Mouse (Mus musculus): Measurements from ENCODE around the gene Insl3. TPM values are rescaled to one million over a fixed set of nuclear protein-coding genes. Genes with fewer than 3 reads are reported as not detected.
A peak's percentile ranks its signal among the peaks of the same experiment; 100 is the strongest.

The Insl3 gene
- 1 to 10 TPM; 2.2 to 4.6 (median 2.5) TPM for total RNA-seq (2022)

DNA sequence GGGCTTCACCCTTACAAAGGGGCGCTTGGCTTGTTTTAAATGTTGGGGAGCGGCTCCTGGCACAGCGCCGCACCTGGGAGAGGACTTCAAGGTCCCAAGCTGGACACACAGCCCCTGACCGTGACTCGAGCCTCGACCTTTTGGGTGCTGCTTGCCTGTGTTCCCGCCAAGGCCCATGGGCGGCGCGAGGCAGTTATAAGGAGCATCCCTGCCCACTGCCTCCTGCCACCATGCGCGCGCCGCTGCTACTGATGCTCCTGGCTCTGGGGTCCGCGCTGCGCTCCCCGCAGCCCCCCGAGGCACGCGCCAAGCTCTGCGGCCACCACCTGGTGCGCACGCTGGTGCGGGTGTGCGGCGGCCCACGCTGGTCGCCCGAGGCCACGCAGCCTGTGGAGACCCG lies at the start of gene Insl3:
Gene Insl3 (plus strand): TSS at position 187 of the 400 bp plus-strand sequence.
- DNase-seq (ENCODE audit: low spot score): no peak

DNA sequence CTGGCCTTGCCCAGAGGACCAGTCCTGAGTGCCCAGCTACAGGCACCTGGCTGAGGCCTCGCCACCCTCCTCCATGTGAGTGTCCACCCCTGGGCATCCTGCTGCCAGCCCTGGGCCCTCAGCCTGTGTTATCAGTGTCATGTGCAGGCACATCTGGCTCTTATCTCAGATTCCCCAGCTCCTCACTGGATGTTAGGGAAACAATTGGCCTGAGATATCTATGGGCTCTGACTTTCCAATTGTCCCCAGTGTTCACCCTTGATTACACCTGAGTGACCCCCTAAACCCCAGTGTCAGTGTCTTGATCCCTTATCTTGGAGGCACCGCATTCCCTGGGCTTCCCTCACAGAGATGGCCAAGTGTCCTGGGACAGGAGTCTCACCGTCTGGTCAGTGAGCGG lies 49.7 kb upstream of the Insl3 start:
- DNase-seq (ENCODE audit: low spot score): no peak

DNA sequence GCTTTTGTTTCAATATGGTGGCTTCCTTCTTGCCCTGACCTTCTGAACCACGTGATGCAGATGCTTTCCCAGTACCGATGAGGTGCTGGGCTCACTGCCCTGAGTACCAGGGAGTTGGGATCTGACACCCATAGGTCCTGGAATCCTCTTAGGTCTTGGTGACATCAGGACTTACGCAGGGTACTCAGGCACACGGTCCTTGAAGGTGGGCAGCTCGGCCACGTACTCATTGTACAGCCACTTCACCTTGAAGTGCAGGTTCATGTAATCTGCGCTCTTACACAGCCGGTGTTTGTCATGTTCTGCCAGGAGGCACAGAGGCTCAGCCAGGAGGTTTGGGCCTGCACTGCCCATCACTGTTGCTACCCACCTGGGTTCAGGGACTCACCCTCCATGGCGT lies 43.5 kb upstream of the Insl3 start:
- DNase-seq (ENCODE audit: low spot score): no peak

DNA sequence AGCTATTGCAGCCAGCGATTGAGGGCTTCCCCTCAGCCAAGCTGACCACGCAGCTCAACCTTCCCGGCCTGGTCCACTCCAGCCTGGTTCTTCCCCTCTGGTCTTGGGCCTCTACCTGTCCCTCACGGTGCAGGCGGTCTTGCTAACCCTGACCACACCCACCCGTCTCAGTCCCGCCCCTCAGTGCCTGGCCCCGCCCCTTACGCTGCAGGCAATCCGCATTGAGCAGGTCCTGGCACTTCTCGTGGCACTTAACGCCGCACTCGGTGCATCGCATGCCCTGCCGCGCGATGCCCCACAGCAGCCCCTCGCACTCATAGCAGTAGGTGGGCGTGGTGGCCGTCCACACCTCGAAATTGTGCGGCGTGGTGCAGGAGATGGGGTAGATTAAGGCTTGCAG lies 34.4 kb upstream of the Insl3 start:
- DNase-seq (ENCODE audit: low spot score): no peak

DNA sequence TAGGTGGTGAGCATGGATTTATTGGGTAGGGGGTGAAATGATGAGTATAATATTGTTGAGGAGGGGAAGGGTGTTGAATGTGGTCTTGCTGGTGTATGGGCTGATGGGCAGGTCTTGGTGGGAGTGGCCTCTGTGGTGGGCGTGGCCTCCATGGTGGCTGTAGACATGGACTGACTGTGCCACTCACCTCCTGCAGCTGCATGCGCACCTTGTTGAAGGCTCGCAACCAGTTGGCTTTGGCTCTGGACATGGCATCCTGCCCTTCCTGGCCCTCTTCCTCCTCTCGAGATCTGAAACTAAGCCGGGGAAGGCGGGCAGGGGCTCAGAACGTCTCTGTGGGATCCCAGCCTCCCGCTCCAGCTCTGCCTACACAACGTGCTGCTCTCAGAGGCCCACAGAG lies 31.2 kb upstream of the Insl3 start:
- DNase-seq (ENCODE audit: low spot score): no peak

DNA sequence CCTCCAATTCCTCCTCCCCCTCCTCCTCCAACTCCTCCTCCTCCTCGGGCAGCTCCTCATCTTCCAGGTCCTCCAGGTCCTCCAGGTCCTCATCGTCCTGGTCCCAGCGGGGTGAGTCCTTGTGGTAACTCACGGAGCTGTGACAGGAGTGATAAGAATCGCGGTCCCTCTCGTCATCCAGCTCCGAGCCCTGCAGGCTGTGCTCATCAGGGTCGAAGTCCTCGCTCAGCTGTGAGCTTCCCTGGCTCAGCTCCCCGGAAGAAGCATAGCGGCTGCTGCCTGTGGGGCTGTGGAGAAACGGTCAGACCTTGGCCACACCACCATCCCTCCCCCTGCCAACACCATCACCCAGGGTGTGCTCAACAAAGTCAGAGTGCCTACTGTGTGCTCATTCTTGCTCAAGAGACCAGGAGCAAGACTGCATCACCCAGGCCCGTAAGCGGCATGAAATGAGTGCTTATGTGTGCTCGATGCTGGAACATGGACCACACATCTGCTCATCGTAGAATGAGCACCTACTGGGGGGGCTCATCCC lies 30.4 kb upstream of the Insl3 start:
- no peak for DNase-seq (ENCODE audit: low spot score)

DNA sequence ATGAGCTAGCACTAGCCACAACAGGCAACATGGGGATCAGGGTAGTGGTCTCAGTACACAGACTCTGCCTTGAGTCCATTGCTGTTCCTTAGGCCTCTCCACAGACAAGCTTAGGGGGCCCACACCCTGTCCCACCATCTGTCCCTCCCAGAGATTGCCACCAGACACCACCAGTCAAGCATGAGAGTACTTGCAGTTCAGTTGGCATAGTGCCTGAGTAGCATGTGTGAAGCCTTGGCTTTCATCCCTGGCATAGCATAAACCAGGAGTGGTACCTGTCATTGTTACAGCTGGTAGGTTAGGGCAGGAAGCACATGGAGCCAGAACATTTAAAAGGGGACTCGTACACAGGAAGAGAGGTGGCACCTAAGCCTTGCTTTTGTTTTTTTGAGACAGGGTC lies 29.3 kb upstream of the Insl3 start:
- DNase-seq (ENCODE audit: low spot score): no peak

DNA sequence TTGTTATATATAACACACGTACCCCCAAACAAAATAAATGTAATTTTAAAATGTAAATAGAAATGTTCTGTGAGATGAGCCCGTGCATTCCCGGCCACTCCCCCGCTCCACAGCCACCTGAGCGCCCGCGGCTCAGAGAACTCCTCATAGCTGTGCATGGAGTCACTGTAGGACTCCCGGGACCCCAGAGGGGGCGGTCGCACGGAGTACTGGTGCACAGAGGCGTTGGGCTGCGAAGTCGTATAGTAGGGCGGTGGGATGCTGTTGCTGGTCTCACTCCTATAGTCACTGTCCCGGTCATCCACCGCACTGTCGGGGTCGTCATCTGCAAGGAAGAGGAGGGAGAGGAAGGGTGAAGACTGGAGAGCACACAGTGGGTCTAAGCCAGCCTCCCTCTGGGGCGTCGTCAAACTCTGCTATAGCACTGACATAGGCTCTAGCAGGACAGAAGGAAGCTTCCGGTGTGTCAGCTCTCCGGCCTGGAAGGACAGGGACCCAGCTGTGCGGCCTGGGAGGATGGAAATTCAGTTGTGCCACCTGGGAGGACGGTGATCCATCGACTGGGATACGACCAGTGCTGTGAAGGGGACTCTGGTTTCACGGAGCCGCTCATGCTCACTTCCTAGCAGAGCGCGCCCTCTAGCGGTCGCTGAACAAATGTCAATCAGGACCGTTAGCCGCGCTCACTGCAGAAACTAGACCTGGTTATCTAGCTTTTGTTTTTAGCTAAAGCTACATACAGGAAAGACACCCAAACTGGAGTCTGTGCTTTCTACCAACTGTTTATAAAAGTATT lies 28.5 kb upstream of the Insl3 start:
- DNase-seq (ENCODE audit: low spot score): peak; percentile 81

DNA sequence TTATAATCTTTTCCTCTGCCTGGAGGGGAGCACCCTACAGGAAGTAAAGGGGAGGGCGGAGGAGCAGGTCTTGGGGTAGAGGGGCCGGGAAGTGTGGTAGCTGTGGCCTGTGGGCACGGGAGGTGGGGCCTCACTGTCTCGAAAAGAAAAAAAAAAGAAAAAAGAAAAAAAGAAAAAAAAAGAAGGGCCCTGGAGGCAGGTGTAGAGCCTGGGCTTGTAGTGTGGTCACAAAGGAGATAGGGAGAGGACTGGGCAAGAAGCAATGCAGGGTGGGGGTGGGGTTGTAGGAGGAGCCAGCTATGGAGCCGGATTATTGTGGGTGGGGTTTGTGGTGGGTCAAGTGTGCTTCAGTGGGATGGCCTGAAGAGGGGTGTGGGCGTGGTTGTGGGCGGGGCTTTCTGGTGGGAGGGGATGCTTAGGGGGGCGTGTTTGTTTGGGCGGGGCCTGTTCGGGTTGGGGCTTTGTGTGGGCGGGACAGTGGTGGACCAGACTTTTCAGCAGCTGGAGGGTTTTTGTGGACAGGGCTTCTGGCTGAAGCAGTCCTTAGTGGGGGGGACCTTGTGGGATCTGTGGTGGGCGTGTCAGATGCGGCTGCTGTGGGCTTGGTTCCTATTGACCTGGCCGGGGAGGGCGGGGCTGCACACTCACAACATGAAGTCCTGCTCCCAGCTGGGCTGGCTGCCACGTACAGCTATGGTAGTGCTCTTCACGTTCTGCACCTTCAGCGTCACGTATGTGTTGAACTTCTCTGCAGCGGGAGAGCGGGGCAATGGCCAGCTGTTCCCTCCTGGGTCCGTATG lies 23.5 kb upstream of the Insl3 start:
- no peak for DNase-seq (ENCODE audit: low spot score)

DNA sequence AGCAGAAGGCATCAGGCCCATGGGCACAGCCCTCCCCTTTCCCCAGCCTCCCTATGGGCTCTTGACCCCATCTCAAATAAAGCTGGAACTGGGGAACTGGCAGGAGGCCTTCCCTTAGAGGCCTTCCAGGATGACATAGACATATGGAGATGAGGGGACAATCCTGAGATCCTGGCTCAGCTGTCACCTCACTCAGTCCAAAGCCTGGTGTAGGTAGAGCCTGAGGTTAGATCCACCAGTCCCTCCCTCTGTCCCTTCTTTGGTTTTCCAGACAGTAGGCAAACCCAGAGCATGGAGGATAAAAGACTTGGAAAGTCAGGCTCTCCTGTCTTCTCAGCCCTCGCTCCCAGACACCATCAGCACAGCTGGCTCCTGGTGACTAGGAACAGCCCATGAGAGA lies 22.2 kb upstream of the Insl3 start:
- DNase-seq (ENCODE audit: low spot score): no peak

DNA sequence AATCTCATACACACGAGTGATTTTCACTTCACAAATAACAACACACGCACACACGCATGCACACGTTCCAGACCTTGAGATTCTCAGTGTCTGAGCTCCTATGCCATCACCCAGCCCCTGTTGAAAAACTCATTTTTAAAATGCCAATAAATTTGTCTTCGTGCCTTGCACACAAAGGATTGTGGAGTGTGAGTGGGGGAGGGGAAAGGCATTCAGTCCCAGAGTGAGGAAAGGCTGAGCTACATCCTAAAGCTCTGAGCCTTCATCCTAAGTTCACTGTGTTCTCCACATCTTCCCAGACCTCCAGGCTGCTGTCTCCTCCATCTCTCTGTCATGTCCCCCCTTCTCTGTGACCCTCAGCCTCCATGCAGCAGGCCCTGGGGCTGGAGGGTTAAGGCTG lies 21.8 kb upstream of the Insl3 start:
- DNase-seq (ENCODE audit: low spot score): no peak

DNA sequence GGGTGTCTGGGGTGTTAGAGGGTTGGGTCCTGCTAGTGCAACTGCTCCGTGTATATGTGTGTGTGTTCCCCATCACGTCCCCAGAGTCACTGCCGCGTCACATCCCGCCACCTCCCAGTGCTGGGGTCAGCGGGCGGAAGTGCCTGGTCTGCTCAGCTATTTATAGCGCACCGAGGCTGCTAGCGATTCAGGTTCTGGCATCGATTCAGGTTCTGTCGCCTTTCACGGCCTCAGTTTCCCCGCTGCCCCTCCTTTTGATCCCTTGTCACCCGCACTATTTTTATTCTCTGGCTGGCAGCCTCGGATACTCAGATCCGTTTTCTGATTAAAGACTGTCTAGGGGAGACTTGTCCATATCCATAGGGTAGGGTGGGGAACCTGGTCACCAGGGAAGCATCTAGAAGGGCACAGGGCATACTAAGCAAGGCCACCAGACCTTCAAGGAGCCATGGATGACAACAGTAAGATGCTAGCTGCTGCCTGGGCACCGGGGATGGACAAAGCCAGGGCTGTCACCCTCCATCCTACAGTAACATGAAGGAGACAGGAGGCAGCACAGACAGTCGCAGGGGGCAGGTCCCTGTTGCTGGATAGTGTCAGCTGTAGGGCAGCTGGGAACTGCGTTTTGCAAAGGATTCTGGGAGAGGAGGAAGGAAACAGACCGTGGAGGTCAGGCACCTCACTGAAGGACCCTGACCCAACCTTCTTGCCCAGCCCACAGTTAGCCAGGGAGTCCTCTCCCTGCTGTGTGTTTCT lies 20.6 kb upstream of the Insl3 start:
- DNase-seq (ENCODE audit: low spot score): no peak

DNA sequence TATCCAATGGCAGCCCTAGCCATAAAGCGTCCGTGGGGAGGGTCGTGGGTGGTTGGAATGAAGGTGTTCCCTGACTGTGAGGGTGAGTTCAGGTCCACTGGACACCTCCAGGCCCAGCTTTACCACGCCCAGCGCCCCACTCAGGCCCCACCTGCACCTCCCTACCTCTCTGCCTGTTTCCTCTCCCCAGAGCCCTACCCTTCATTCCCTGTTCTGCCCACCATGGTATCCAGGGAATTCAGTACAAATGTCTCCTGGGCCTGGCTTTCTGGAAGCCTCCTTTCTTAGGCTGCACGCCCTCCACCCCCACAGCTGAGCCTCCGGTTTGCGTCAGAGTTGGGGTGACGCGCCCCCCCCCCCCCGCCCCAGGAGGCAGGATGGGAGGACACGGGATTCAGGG lies 18.8 kb upstream of the Insl3 start:
- no peak for DNase-seq (ENCODE audit: low spot score)

DNA sequence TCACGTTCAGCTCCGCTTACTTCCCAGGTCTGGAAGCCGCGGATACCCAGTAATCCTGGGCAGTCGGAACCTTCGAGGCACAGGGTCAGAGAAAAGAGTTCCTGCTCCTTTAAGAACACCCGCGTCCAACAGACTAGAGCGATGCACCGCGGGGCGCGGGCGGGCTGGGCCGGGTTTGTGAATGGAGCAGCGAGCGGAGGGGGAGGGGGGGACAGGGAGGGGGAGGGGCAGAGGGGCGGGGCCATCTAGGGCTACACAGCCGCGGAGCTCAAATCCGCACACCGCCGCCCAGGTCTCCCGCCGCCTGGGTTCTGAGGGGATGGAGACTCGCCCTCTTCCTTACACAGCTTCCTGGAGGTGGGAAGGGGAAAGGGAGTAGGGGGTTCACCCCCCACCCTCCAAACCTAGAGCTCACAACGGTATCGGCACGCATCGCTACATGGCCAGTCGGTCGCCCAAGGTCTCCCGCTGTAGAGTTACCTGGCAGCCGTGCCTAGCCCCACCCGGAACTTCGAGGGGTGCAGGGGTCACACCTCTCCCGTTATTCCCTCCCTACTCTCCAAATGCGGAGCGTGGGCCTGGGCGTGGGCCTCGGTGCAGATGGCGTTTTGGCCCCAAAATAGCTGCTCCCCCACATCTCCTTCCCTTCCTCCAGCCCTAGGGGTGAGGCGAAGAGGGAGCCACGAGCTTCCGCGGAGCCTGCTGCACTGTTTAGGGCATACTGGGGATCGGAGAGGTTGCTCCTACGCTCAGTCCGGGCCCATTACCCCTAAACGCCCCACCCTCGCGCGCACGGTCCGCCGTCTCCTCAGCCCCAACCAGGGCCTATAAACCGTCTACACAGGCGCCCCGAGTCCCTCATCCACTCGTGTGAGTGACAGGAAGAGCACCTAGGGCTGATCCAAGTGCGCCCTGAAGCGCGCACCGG lies 18.1 kb upstream of the Insl3 start:
- no peak for DNase-seq (ENCODE audit: low spot score)

DNA sequence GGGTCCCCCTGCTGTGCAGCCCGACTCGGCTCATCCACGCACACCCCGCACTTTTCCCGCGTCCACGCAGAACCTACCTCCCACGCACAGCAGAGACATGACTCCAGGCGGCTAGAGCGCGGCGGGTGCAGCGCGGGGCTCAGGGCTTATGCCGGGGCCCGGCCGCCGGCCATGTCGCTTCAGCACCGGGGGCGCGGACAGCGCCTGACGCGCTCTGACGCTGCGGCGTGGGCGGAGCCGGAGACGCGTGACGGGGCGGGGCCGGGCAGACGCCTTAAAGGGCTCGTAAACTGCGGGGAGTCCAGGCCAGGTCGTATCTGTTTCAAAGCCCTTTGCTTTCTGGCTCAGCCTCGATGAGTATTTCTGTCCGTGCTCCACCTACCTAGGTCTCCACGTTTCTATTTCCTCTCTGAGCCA lies 17.5 kb upstream of the Insl3 start, which contains the start of gene Unc13a:
Gene Unc13a (minus strand): TSS at position 209 of the 417 bp plus-strand sequence.
- DNase-seq (ENCODE audit: low spot score): peak; percentile 80

DNA sequence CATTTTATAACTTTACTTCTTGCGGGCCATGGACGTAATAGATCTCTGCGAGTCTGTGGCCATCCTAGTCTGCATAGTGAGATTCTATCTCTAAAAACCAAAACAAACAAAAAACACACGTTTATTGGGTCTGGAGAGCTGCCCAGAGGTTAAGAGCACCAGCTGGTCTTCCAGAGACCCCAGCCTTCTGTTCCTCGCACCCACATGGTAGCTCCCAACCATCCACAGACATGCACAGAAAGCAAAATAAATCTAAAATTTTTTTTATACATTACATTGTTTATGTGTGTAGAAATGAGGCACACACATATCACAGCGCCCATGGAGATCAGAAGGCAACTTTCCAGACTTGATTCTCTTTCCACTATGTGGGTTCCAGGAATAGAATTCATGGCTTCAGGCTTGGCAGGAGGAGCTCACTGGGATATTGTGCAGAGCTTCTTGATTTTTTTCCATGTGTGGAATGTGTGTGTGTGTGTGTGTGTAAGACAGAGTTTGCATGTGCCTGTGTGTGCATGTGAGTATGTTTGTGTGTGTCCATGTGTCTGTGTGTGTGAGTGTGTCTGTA lies 16.8 kb upstream of the Insl3 start:
- no peak for DNase-seq (ENCODE audit: low spot score)

DNA sequence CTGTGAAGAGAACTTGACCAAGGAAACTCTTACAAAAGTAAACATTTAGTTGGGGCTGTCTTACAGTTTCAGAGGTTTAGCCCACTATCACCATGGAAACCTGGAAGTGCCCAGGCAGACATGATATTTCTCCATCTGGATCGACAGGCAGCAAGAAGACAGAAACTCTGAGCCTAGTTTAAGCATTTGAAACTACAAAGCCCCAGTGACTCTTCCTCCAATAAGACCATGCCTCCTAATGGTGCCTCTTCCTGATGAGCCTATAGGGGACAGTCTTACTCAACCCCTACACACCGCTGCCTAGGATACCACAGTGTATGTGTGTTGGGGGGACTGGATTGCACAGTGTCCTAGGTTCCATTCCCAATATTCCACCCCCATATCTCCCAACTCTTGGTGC lies 14.9 kb upstream of the Insl3 start:
- DNase-seq (ENCODE audit: low spot score): no peak

DNA sequence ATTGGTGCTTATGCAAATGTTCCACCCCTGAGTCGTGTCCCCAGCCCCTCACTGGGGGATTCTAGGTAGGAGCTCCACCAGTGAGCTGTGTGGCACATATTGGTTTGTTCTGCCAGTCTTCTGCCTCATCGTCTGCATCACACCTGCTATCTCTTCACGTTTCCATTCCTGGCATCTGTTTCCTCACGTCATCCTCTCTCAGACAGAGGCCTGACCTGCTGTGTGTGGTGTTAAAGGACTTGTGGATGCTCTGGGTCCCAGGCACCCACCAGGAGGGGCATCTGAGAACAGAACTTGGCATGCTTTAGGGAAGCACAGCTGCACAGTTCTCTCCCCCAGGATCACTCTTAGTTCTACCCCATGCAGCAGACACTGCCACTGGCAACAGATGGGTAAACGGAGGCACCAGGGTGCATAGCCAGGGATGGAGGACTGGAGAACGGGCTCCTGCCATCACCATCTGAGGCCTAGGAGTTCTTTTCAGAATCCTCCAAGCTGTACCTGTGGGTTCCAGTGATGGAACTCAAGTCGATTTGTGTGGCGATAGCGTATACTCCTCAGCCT lies 13.5 kb upstream of the Insl3 start:
- no peak for DNase-seq (ENCODE audit: low spot score)

DNA sequence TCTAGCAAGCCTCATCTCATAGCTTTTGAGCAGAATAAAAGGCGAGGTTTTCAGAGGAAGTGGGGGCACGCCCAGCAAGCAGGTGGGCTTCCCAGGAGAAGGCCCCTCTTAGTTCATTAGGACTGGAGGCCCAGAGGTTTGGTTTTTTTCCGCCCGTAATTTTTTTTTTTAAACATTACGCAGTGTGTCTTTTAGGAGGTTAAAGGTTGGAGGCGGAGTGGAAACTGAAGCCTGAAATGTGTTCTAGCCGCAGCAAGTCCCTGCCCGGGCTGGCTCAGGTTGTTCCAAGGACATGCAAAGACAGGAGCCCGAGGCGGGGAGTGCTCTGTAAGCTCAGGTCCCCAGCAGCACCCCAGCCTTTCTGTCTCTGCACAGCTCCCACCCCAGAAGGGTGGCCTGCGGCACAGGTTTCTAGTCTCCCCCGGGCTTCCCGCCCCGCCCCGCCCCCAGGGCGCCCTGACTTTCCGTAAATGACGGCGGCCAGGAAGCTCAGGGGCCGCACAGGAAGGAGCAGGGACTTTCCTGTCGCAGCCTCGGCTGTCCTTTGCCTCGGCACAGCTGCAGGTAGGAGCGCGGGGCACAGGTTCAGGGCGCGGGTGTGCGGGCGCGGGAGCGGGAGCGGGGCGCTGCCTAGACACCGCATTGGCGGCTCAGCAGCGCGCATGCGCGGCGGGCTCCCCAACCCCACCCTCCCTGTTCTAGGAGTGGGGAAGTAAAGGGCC lies 12.8 kb upstream of the Insl3 start, which contains the start of gene Jak3:
Gene Jak3 (plus strand): TSS at position 277 of the 722 bp plus-strand sequence.
- DNase-seq (ENCODE audit: low spot score): peak; percentile 50

Data from heart, adult 8-10 months (tissue).